Mouse (Mus musculus) spleen, adult 18-20 months (tissue): Measurements from ENCODE around the gene Rab11fip4.

ENCODE experiments used
- DNase-seq, 2 experiments: peaks; one replicate each; pipeline ENCODE4 v3.0.0; 2022; ENCODE audit warnings: mixed read lengths in 2 of 2

The Rab11fip4 gene

GRCm38 (mm10) chr11:79714743-79715110 is 123.7 kb downstream of the Rab11fip4 start:
- DNase-seq, result no peak

DNA sequence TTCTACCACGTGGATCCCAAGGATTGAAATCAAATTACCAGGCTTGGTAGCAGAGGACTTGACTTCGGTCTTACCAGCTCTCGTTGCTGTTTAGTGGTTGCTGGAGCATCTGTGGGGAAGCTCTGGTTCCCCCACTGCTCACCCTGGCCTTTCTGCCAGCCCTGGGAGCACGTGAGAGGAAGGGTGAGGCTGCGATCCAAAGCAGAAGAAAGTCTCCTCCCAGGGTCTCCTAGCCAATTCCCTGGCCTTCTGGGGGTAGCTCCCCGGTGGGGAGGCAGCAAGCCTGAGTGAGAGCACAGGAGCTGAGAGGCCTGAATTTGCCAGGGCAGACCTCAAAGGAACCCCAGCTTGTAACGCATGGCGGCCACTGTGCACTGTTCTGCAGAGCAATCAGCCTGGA is 124.3 kb downstream of the Rab11fip4 start:
- no peak for DNase-seq

- DNase-seq, result no peak
Observed at GRCm38 (mm10) chr11:79715733-79716452, 124.9 kb downstream of the Rab11fip4 start.

DNA sequence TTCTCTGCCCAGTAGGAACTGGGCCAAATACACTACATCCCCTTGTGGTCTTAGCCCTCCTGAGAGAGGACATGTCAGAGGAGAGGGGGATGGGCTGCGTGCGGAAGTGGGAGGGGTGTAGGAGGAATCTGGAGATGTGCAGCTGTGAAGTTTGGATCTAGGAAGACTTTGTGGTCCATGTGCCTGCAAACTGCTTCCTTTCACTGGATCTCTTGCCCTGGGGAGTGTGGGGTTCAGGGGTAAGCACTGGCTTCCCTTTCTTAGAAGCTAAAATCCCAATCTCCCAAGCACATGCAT is 125.4 kb downstream of the Rab11fip4 start:
- DNase-seq, result no peak

DNA sequence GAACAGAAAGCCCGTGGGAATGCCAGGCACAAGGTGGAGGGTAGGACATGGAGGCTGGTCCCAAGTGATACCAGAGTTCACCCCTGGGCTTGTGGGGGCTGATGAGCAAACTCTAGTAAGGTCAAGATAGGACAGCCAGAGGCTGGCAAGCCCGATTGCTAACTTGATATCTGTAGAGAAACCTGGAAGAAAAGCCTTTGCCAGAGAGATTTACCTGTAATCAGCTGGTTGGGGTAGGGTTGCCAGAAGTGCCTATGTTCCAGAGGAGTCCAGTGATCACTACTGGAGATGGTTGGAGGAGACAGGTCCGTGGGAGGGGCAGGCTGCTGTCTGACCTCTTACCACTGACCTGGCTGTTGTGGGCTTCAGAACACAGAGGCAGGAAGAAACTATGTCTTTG is 126.3 kb downstream of the Rab11fip4 start:
- DNase-seq, result no peak

GRCm38 (mm10) chr11:79717801-79718200 is 126.8 kb downstream of the Rab11fip4 start:
- no peak for DNase-seq

- DNase-seq, result no peak
Observed at GRCm38 (mm10) chr11:79718202-79718601, 127.2 kb downstream of the Rab11fip4 start.

DNA sequence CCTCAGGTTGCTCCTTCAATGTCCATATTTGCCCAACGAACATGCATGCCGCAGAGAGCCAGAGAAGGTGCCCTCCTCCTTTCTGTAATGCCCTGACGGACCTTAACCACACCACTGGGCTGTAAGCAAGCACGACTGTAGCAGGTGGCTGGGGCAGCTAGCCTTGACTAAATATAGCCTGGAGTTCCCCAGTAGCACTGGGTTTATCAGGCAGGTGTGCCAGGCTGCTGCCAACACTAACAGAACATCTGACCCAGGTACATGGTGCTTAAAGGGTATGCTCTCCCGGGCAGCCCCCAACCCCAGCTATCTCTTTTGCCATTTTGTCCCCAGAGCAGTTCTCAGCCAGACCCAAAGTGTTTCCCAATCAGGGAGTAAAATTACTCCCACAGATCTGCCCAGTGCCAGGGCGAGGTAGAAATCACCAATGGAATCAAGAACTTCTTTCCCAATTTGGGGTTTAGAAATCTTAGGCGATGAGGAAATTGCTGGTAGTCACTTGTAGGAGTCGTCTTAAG is 127.9 kb downstream of the Rab11fip4 start:
- no peak for DNase-seq

DNA sequence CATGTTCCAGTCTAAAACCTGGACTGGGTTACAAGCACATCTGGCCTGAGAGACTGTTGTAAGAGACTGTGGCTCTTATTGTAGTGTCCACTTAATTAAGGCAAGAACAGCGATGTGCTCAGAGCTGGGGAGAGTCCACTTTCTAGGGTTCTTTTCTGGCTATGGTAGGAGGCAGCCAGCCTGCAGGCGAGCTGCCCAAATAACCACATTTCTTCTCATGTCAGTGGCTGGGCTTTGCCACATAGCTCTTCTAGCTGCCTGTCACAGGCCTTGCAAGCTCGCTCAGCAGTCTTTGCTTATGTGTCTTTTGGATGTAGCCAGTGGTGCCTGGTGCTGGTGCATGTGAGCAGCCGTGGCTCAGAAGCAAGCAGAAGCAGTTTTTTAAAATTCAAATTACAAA is 129.7 kb downstream of the Rab11fip4 start:
- DNase-seq, result no peak

DNA sequence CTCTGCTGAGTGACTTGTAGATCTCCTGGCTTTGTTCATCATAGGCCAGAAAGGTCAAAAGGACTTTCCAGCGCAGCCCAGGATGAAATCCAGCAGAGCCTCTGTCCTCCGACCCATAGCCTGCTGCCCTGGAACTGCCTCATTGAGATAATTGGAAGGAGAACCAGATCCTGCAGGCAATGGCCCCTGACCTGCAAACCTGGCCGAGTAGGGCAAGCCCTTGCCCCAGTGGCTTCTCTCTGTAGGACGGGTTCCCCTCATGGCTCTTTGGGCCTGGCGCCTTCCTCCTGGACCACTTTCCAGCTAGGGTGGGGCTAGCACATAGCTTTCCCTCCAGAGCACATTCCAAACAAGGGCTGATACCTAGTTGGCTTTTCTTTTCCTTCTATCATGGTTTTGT is 131.8 kb downstream of the Rab11fip4 start:
- DNase-seq, result no peak

DNA sequence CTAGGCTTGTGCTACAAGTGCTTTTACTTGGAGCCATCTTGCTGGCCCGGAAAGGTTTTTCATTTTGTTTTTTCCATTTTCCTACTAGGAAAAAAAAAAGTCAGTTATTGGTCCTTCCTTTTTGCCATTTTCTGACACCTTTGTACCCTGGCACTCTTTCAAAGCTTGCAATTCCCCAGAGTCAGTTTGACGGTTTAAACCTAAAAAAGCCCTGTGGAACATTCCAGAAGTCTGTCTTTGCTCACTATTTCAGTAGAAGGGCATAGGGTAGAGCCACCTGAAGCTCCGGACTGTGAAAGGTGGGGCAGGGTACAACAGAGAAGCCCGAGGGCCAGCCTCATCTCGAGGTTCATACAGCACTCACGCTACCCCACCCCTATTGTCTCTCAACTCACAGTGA is 134.0 kb downstream of the Rab11fip4 start:
- no peak for DNase-seq

GRCm38 (mm10) chr11:79729231-79730047 is 138.4 kb downstream of the Rab11fip4 start:
- no peak for DNase-seq

DNA sequence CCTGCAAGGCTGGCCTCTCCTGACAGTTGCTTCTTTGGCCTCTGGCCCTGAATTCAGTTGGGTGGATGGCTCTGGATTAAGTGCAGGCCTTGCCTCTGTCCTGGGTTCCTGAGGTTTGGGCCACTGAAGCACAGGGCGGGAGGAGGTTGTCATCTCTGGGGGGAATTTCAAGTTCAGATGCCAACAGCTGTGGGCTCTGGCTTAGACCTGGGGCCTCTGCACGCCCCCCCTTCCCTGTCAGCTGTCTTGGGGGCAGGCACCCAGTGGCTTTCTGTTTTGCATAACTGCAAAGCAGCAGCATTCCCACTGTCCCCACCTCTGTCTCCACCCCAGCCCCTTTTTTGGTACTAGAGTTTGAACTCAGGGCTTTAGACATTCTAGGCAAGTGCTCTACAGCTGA is 139.4 kb downstream of the Rab11fip4 start:
- no peak for DNase-seq

GRCm38 (mm10) chr11:79731476-79731875 is 140.5 kb downstream of the Rab11fip4 start:
- DNase-seq, result no peak

DNA sequence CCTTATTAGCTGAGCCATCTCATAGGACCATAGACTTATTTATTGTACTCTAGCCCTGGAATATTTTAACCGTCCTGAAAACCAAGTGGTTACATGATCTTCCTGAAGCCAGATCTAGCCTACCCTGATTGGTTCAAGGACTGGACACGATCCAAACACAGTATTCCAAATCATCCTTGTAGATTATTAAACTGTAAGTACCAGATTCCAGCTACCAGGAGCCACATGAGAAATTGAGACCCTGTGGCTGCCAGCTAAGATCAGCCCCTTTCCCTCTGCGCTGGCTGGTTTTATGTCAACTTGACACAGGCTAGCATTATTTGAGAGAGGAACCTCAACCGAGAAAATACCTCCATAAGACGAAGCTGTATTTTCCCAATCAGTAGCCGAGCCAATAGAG is 142.0 kb downstream of the Rab11fip4 start:
- no peak for DNase-seq

DNA sequence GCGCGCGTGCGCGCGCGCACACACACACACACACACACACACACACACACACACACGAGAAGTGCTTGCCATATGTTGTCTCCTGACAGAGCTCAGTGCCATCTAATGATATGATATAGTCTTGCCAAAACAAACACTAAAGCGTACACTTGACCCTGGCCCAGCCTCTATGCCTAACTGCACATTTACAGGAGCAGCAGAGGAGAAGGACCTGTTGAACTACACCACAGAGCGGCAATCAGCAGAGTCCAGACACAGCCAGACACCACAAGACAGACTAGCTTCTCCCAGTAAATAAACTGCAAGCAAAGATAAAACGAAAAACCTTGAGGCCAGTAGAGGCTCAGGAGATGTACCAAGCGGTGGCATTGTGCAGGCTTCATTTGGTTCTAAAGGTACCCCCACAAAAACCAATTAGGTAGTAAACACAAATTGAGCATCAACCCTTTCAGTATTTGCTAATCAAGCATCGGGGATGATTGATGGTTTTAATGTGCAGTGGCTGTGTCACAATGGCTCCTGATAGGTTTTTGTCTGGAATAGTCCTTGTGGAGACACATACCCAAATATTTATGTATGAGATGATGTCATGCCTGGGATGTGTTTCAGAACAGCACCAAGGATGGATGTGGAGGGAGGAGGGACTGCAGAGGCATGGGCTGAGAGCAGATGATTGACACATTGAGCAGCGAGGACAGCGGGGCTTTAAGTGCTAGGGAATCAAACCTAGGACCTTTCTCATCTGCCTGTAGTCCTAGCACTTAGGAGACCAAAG is 145.4 kb downstream of the Rab11fip4 start:
- DNase-seq, result no peak

DNA sequence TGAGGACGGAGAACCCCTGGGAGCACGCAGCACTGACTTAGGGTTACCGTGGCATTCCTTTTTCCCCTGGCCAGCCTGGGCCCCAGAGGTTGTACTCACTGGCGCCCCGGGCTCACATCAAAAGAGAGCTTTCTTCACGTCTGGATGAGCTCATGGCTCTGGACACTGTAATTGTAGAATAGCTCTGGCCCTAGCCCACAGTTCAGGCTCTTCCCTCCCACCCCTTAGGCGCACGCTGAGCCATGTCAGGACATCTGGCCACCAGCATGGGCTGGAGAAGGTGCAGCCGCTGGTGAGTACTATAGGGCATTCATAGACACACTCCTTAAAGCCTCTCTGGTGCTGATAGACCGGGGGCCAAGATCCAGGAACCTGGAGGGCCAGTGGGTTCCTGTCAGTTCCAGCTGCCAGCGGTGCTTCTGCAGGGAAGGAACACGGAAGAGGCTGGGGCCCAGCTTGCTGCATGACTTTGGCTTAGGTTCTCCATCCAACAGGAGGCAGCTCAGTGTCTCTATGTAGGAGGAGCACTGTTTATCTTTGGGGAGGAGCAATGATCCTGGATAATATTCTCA is 146.2 kb downstream of the Rab11fip4 start:
- DNase-seq, result no peak

GRCm38 (mm10) chr11:79737865-79738502 is 147.0 kb downstream of the Rab11fip4 start:
- DNase-seq, result no peak

- DNase-seq, result no peak
Observed at GRCm38 (mm10) chr11:79738725-79739558, 147.9 kb downstream of the Rab11fip4 start.

- DNase-seq, result no peak
Observed at GRCm38 (mm10) chr11:79740740-79741512, 149.9 kb downstream of the Rab11fip4 start.

DNA sequence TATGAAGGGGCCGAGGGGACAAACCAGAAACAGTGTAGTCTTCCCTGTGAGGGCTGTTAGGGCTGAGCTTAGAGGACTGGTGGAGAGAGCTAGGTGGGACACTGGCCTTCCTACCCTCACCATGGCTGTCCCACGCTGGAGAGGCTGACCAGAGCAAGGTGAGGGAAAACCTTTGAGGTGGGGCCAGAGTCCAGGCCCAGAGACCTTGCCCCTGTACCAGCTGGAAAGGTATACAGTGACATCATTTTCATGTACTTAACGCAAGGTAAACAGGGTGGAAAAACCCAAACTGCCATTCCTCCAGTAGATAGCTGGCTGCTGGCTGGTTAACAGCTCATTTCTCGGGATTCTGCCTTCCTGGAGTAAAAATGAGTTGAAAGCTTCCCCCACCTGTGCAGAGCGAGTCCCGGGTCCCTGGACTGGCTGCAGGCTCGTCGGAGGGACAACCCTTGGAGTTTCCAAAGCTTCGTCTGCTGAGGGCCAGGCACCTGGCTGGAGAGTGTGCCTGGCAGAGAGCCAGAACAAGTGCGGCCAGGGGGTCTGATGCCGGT is 155.6 kb downstream of the Rab11fip4 start:
- no peak for DNase-seq
